Mouse (Mus musculus) layer of hippocampus, postnatal 25 days (tissue): ENCODE results near the gene 3110009E18Rik. TPM values are rescaled to one million over a fixed set of nuclear protein-coding genes. Genes with fewer than 3 reads are reported as not detected.

Experiments used
- DNase-seq, 2 experiments: peaks; one replicate each; pipeline ENCODE4 v3.0.0; 2022; ENCODE audit warnings: mixed read lengths in 2 of 2, low spot score in 1 of 2; ENCODE audit errors: extremely low spot score in 1 of 2
- total RNA-seq, 2 experiments: library from RNA; stranded (reverse); gene quantifications; 2 replicates each; pipeline ENCODE4 v1.2.3; 2021

3110009E18Rik gene
- total RNA-seq, 2 experiments from 2014 or later = 9.2 to 10.1 TPM

DNA sequence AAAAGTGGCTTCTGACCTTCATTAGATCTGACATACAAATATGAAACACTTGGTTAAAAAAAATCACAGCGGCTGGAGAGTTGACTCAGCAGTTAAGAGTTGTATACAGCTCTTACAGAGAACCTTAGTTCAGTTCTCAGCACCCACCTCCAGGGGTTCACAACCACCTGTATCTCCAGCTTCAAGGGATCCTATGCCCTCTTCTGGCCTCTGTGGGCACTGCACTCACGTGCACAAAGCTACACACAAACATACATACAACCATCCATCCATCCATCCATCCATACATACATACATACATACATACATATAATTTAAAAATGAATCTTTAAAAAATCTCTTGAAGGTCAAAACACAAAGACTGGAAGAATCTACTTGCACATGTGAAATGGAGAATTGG, 69.3 kb downstream of the 3110009E18Rik start:
- DNase-seq = no peak

DNA sequence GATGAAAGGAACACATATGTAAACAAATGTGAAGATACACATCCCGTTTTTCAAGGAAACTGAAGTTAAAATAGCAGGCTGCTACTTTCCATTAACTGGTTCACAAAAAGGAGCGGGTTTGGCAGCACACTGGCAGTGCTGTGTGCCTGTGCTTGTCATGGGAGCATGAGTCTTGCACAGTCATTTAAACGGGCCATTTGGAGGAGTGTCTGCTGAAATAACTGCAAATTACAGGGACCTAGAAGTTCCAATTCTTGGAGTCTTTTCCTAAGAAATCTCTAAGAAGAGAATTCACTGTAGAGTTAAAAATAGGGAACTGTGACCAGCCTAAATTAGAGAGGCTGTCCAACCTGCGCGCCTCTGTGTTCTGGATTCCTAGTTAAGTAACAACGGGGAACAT, 70.0 kb downstream of the 3110009E18Rik start:
- no peak for DNase-seq

DNA sequence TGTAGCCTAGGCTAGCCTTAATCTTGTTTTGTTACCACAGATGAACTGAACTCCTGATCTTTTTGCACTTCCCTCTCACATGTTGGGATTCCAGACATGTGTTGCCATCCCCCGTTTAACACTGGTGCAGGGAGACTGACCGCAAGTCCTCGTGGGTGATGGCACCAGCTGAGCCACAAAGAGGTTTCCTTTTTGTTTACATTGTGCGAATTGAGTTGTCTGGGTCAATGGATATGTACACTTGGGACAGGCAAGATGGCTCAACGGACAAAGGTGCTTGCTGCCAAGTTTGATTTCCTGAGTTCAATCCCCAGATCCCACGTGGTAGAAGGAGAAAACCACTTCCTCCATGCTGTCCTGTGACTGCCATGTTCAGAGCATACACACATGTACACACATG, 71.3 kb downstream of the 3110009E18Rik start:
- DNase-seq = no peak

DNA sequence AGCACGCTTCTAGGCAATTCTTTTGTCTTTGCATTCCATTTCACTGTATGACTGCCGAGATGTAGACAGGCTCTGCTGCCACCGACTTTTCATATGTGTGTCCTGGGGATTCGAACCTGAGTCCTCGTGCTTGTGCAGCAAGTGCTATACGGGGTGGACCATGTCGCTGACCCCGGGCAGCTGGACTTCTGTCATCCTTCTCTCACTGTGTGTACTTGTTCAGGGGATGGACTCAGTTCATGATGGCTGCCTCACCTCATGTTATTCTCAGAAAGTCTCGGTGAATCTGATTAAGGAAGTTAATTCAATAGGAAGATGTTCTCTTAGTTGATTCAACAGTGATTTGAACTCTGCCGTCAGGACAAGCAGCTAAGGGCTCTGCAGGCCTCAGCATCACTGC, 72.6 kb downstream of the 3110009E18Rik start:
- DNase-seq = no peak

DNA sequence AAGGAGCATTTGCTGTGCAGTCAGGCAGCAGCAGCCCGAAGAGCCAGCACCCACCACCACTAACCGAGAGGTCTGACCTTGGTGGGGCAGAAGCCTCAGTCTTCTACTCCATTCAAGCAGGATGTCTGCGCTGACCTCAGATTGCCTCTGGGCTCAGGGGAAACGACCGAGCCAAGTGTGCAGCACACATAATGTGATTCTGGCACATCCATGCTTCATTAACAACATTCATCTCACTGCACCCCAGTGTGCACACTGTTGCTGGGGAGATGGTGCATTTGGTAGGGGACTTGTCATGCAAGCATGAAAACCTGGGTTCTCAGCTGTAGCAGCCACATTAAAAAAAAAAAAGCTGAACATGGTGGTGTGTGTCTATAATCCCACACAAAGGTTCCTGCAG, 75.0 kb downstream of the 3110009E18Rik start:
- DNase-seq = no peak

DNA sequence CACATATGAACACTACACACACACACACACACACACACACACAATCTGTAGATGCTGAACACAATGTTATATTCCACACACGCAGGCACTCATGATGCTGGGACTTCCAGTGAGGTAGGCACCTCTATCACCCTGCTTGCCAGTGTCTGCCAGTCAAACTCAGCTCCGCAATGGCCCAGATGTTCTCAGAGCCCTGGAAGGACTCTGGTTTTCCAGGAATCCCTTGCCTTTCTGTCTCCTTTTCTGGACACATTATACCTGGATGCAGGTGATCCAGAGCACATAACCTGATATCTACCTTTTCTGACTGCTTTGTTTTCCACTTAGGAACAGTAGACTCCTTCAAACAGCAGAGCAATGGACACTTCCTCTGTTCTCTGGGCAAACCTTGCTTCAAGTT, 75.7 kb downstream of the 3110009E18Rik start:
- DNase-seq = no peak

DNA sequence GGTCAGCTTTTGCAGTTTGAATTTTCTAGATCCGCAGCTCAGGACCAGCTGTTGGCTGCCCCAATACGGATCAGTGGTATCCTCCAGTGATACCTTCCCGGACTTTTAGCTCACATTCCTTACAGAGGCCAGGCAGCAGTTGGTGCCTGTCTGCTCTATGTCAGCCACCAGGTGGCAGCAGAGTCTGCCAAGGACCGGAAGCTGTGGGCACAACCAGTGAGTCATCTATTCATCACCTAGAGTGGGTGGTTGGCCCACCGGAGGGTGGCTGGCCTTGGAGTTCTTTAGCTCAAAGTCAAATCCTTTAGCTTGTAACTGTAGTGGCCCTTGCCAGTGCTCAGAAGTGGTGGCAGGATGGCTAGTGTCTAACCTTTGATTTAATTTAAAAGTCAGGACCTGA, 76.2 kb downstream of the 3110009E18Rik start:
- peak; percentile 67 to 84 for DNase-seq

DNA sequence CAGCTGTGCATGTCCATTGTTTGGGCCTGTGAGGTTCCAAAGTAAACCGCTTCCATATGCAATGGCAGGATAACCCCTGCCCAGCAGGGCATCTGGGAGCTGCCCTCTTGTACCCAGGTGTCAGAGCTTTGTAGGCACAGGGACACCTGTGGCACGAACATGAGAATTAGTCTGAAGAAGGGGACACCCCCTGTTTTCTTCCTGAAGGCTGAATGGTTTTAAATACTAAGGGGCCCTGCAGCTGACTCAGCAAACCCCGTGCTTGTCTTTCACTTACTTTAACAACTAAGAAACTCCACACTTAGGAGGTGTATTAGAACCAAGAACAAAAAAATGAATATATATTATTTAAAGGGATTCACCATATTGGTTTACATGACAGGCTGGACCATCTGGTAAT, 77.2 kb downstream of the 3110009E18Rik start:
- DNase-seq = no peak

DNA sequence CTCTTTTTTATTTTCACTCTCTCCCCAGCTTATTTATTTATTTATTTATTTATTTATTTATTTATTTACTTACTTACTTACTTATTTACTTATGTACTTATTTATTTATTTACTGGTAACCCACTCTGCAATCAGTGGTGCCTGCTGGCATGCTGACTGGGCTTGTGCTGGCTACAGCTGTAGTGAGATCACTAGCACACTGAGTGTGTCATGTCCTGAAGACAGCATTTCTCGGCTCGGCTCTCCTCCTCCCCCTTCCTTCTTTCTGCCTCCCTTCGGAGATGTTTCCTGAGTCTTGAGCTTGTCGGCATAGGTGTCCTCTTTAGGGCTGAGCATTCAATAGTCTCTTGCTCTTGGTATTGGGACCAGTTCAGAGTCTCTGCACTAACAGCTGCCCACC, 78.0 kb downstream of the 3110009E18Rik start:
- DNase-seq = no peak

DNA sequence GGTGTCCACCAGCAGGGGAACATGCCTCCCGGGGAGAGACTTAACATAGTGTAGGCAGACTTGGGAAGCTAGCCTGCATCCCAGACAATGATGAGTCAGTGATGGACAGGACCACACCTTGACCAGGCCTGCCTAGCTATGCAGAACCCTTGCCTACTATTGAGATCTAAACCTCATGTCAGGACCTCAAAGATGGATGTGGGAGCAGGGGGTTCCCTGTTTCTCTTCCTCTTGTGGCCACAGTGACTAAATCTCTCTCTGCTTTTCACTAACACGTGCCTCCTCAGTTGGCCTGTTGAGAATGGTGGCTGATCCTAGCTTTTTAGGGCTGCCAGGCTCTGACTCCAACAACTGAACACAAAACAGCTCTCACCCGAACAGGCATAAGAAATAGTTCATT, 81.6 kb downstream of the 3110009E18Rik start:
- no peak for DNase-seq

DNA sequence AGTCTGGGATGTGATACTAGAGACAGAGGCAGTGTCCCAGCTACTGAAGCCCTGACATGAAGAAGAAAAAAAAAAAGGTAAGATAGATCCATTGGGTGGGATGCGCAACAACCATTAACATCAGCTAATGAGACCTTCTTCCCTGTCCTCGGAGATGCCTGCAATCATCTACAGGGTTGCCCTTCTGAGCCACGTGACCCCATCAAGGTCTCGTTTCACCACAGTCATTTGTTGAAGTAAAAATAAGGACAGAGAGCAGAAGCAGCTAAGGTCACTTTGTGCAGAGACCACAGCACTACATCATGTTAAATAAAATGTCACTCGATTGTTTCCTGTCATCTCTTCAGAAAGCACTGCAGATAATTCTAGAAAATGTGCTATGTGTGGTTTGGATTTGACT, 82.8 kb downstream of the 3110009E18Rik start:
- no peak for DNase-seq

DNA sequence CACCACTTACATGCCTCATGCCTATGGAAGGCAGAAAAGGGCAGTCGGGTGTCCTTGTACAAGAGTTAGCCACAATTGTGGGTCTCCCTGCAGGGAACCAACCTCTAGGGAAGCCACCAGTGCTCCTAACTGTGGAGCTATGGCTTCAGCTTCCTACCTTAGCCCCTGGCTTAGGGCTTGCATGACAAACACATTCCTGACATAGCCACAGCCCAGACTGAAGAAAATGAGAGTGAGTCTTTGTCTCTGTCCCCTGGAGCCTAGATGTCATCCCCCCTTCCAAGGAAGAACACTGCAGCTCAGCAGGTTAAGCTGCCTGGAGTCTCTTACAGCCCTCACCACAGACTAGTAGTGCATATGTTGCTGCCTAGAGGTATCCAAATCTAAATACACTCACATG, 83.8 kb downstream of the 3110009E18Rik start:
- DNase-seq = no peak

DNA sequence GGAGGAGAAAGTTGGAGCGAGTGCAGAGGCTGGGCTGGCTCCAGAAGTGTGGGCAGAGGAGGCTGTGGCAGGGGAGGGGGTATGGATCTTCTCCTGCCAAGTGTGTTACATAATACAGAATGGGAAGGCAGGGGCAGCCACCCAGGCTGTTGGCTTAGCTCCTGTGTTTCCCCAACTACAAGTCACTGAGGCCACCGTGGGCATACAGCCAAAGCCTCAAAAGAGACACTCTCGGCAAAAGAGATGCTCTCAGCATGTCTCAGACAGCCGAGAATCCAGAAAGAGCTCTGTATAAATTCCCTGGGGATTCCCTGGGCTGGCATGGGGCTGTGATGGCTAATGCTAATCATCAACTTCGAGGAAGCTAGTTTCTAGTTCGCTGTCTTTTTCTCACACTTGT, 86.6 kb downstream of the 3110009E18Rik start:
- DNase-seq = peak; percentile 30 to 47

DNA sequence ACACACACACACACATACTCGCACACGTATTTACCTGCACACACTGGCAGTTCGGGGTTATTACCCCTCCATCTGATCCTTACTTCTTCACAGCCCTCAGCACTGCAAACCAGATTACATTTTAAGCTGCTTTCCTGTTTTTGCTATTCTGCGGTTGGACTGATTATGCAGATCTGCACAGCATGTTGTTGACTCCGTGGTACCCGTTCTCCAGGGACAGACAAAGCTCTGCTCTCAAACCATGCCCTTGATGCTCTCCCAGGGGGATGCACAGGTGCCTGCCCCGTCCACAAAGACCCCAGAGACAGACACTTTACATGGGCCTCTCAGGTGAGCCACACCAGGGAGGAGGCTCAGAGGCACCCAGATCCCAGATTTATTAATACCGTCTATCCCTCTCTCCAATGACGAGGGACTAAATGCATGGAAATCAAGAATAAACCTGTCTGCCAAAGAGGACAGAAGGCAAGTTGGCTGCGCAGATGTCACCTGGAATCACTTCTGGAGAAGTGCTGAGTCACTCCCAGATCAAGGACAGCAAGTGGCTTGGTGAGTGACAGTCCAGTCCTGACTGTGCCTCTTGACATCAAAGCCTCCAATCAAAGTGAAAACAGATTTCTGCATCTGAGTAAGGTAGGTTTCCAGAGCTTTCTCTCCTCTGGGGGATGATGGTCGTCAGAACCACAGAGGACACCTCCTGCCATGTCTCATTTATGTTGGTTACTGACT, 87.7 kb downstream of the 3110009E18Rik start:
- no peak for DNase-seq

DNA sequence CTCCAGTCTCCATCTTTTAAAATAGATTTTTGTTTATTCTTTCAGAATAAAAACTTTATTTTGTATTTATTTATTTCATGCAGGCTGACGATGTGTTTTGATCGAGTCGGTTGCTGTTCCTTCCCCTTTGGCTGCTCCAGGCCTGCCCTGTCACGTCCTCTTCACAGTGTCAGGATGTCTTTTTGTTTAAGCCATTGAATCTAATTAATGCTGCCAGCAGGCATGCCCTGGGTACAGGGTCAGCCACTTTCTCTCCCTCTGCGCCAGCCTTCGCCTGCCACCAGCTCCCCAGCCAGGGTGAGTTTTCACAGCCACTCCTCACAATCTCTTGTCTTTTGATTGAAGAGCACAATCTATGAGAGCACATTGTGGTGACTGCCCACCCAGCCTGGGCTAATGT, 99.9 kb downstream of the 3110009E18Rik start:
- no peak for DNase-seq

DNA sequence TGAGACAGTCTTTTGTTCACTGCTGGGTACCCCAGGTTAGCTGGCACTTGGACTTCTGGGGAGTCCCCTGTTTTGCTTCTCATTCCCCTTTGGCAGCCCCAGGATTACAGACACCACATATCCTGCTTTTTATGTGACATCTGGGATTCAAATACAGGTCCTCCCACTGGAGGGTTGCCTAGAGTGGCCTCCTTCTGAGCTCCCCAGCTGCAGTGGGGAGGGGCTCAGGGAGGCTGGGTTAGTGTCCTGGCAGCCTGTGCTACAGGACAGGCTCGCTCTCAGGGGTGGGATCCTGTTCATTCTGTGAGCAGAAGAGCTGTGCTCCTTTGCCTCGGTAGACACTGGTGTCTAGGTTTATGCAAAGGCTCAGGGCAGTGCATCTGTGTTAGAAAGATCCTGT, 100.3 kb downstream of the 3110009E18Rik start:
- DNase-seq = no peak

DNA sequence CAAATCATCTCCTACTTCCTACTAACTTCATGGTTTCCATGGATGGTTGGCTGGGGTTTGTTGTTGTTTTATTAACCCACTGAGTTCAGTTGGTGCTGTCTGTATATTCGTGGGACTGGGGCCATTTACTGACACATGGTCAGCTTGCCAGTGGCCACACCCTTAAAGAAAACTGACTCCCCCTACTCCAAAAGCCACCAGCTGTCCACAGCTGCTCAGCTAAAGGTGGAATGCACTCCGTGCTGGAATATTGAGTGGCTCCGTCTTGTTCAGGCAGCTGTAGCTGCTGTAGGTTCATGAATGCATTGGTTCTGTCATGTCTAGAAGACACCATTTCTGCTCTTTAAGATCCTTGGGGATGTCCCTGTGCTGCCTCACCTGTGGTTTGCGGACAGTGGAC, 102.6 kb downstream of the 3110009E18Rik start:
- DNase-seq = no peak

DNA sequence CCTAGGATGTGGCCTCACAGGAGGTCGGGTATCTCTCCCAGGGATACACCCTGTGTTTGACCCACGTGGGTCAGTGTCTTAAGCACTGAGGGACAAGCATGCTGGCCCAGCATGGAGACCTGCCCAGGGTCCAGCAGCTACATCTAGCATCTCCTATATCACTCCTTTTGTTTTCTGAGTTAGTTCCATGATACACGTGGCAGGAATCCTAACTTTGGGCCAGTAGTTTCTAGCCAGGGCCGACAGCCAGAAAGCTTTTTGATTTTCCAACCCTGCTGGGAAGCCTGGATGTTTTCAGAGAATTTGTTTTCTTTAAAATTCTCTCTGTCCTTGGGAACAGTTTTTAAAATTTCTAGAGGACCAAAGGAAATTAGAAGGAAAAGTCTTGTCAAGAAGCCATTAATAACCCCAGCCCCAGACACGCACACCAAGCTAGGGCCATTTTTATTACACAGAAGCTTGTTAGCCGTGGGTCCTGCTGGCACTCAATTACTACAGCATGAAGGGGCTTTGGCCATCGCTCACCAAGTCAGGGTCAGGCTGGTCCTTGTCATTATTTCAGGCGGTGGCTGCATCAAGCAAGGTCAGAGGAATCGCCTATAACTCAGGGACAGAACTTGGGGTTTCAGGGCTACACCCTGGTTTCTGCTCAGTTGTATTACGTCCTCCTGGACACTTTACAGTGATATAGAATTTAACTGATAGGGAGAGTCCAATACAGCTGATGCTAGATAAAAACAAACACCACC, 108.9 kb downstream of the 3110009E18Rik start:
- no peak for DNase-seq

DNA sequence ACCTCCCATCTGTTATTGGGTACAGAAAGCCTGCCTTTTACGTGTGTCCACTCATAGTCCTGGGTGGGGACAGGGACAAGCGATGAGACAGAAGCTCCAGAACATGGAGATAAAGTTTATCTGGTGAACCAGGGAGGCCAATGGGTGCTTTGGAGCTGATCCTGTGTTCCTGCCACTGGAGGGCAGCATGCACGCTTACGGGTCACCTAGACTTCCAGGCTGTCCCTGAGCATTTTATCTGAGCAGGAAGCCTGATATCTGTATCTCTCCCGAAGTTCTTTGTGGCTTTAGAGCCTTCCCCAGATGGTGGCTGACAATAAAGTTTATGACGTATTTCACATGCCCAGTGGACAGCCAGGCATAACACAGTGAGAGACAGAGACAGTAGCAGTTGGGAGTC, 110.3 kb downstream of the 3110009E18Rik start:
- peak in 1 of 2 experiments; percentile 48 for DNase-seq

DNA sequence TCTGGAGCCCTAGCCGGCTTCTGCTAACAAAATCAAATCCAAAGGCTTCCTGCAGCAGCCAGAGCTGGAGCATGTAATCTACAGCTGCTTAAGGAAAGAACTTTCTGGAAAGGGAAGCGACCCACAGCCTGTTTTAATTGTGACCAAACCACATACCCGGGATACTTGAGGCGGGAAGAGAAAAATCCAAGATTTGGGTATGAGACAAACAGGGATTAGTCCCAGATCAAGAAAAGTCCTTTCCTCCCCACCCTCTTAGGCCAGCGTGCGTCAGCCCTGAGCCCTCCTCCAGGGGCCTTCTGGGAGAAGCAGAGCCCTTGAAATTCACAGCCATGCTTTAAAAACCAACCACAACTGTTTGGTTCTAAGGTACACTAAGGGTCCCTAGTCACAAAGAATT, 111.2 kb downstream of the 3110009E18Rik start:
- no peak for DNase-seq

DNA sequence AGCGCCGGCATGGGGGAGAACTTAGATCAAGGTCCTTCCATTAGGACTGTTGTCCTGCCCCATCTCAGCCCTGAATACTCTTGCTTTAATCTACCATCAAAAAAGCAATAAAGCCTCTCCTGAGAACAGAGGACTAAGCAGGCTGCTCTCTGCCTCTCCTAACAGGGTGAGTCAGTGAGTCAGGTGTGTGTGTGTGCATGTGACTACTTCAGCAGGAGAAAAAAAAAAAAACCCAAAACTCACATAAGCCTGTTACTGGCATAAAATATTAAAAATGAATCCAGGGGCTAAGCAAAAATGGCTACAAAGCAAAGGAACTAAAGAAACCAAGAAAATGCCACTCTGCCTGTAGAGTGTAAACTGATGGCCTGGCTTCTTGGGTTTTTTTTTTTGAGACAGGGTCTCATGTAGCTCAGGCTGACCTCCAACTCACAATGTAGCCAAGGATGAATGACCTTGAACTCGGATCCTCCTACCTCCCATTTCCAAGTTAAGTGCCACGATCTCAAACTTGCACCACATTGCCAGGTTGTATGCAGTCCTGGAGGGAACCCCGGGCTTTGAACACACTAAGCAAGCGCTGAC, 114.7 kb downstream of the 3110009E18Rik start:
- no peak for DNase-seq

DNA sequence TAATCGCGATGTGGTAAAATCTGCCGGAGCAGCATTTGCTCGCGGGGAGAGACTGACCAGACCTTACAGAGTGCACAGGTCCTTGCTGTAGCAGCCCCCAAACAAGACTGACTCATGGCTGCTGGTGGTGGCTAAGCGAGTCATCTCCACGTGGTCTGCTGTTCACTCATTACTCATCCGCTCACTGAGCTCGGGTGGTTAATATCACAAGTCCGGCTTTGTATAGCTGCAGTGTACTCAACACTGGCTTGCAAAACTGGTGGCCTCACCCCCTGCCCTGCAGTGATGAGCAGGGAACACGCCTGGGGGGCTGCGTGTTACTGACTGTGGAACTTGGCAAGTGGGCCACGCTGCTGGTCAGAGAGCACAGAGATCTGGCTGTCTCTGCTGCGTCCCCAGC, 115.4 kb downstream of the 3110009E18Rik start:
- DNase-seq = no peak
